Mouse (Mus musculus): ENCODE results near the gene Med26. TPM values are rescaled to one million over a fixed set of nuclear protein-coding genes. Genes with fewer than 3 reads are reported as not detected.

Gene Med26
- polyA plus RNA-seq, 1 experiment from 2014 or later, result 18.1 TPM

DNA sequence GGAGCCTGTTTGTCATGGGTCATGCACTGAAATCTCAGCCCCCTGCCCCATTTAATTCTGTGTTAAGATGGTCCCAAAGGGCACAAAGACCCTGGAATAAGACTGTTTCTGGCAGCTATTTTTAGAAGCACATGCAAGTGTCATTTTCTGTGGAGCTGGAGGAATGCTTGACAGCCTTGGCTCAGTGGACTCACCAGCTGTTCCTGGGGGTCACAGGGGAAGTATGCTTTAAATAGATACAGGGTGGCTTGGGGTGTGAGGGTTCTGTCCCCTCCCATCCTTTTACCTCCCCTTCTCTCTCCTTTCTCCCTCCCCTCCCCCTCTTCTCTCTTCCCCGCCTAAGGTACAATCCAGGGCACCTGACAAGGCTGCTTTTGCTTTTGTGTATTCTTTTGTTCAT, 29.9 kb upstream of the Med26 start:
- no peak overlapping the region for H3K4me3 ChIP-seq (ENCODE audit: low read depth, low read length)
- no peaks in the 10 kb centered on the region for H3K4me1 ChIP-seq (replicated peaks; ENCODE audit: control insufficient read depth, insufficient read depth, low read length)
- no peaks in the 10 kb centered on the region for H3K9me3 ChIP-seq (ENCODE audit: control insufficient read depth, low read length)
- H3K9ac ChIP-seq (ENCODE audit: low read length), result no peak overlapping the region
- H3K27me3 ChIP-seq (ENCODE audit: control insufficient read depth, insufficient read depth, low read length), result no peaks in the 10 kb centered on the region
- ATAC-seq (replicated peaks; ENCODE audit: low FRiP score) (no peak), DNase-seq (ENCODE audit: low spot score) (no peak)
- no peak overlapping the region for H3K4me2 ChIP-seq (ENCODE audit: low read depth, low read length, severe bottlenecking)
- no peaks in the 10 kb centered on the region for H3K36me3 ChIP-seq (ENCODE audit: control insufficient read depth, insufficient read depth, low read length)
- 67% methylated on average over 1 of the region's 1 CpGs for WGBS
- no peak overlapping the region for H3K27ac ChIP-seq (ENCODE audit: low read depth, low read length)

DNA sequence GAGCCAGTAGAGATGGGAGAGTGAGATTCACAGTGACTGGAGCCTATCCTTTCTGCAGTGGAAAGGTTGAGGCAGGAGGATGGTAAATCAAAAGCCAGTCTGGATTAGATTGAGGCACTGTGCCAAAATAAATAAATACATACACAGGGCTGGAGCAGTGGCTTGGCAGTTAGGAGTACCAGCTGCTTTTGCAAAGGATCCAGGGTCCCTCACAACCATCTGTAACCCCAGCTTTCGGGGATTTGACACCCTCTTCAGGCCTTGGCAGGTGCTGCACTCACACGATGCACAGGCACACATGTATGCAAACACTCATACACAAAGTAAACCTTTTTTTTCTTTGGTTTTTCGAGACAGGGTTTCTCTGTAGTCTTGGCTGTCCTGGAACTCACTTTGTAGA, 29.2 kb upstream of the Med26 start:
- no peak for DNase-seq (ENCODE audit: low spot score)
- WGBS, result 86% methylated on average over 3 of the region's 3 CpGs

DNA sequence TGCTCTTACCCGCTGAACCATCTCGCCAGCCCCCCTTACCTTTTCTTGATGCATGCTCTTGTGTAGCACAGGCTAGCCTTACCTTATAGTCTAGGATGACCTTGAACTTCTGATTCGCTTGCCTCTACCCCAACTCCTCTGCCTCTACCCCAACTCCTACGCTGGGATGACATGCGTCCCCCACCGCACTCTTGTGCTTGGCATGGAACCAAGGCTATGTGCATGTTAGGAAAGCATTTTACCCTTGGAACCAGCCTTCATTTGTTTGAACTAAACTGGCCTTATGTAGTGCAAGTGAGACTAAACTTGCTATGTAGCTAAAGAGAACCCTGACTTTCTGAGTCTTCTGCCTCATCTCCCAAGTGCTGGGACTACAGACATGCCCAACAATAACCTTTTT, 27.8 kb upstream of the Med26 start:
- Histone ChIP-seq H3K27ac (ENCODE audit: low read depth, low read length) (no peak overlapping the region), H3K4me1 (replicated peaks; ENCODE audit: control insufficient read depth, insufficient read depth, low read length) (peaks cover 3% of the 10 kb centered on the region; the same call in 1 of the 2 replicates), H3K9me3 (ENCODE audit: control insufficient read depth, low read length) (no peaks in the 10 kb centered on the region), H3K36me3 (ENCODE audit: control insufficient read depth, insufficient read depth, low read length) (no peaks in the 10 kb centered on the region), H3K27me3 (ENCODE audit: control insufficient read depth, insufficient read depth, low read length) (no peaks in the 10 kb centered on the region), H3K9ac (ENCODE audit: low read length) (no peak overlapping the region), H3K4me2 (ENCODE audit: low read depth, low read length, severe bottlenecking) (no peak overlapping the region), H3K4me3 (ENCODE audit: low read depth, low read length) (no peak overlapping the region)
- ATAC-seq (replicated peaks; ENCODE audit: low FRiP score) (no peak), DNase-seq (ENCODE audit: low spot score) (no peak)
- WGBS, result 95% methylated on average over 6 of the region's 6 CpGs

More for the DNA sequence above, 29.2 kb upstream of the Med26 start:
- no peak overlapping the region for H3K27ac ChIP-seq (ENCODE audit: low read depth, low read length)
- peaks cover 3% of the 10 kb centered on the region; the same call in 1 of the 2 replicates for H3K4me1 ChIP-seq (replicated peaks; ENCODE audit: control insufficient read depth, insufficient read depth, low read length)
- no peaks in the 10 kb centered on the region for H3K36me3 ChIP-seq (ENCODE audit: control insufficient read depth, insufficient read depth, low read length)
- H3K9ac ChIP-seq (ENCODE audit: low read length), result no peak overlapping the region
- H3K4me2 ChIP-seq (ENCODE audit: low read depth, low read length, severe bottlenecking), result no peak overlapping the region
- ATAC-seq (replicated peaks; ENCODE audit: low FRiP score), result no peak
- H3K9me3 ChIP-seq (ENCODE audit: control insufficient read depth, low read length), result no peaks in the 10 kb centered on the region
- H3K27me3 ChIP-seq (ENCODE audit: control insufficient read depth, insufficient read depth, low read length), result no peaks in the 10 kb centered on the region
- no peak overlapping the region for H3K4me3 ChIP-seq (ENCODE audit: low read depth, low read length)

DNA sequence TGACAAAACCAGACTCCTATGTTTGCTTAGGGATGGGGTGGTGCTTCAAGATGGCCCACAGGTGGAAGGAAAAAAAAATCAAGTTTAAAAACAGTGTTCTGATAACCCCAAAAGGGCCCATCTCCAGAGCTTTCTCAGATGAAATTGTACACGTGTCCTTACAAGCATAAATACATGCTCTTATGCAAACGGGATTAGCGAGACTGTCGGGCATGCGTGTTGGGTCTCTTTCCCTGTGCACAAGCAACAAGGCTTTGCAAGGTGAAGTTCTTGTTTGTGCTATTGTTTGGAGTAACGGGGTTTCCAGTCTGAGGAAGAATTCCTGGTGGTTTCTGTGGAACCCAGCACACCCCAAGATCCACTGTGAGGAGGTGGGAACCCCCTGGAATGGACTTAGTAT, 25.4 kb upstream of the Med26 start:
- Histone ChIP-seq H3K36me3 (ENCODE audit: control insufficient read depth, insufficient read depth, low read length) (no peaks in the 10 kb centered on the region), H3K27ac (ENCODE audit: low read depth, low read length) (no peak overlapping the region)

DNA sequence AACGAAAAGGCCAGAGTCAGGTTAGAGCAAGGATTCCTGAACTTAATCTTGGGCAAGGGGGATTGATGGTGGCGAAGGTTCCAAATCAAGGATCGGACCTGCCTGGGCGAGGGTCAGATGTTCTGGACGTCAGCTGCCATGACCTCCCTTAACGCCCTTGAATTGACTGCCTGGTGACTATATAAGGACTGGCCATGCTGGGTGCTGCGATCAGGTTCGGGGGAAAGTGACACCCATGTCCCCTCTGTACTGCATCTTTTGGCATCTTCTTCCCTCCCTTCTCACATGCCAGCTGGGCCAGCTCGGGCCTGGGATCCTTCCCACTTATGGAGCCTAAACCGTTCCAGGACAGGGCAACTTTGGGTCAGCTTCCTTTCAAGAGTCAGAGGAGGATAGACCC, 24.4 kb upstream of the Med26 start:
- H3K9ac ChIP-seq (ENCODE audit: low read length), result peak overlapping the region; percentile 77

More for the DNA sequence above, 25.4 kb upstream of the Med26 start:
- DNase-seq (ENCODE audit: low spot score), result no peak
- peaks cover 6% of the 10 kb centered on the region; the same call in 1 of the 2 replicates for H3K4me1 ChIP-seq (replicated peaks; ENCODE audit: control insufficient read depth, insufficient read depth, low read length)
- ATAC-seq (replicated peaks; ENCODE audit: low FRiP score), result no peak
- no peaks in the 10 kb centered on the region for H3K27me3 ChIP-seq (ENCODE audit: control insufficient read depth, insufficient read depth, low read length)
- 88% methylated on average over 6 of the region's 6 CpGs for WGBS
- H3K4me2 ChIP-seq (ENCODE audit: low read depth, low read length, severe bottlenecking), result no peak overlapping the region
- H3K4me3 ChIP-seq (ENCODE audit: low read depth, low read length), result no peak overlapping the region
- H3K9me3 ChIP-seq (ENCODE audit: control insufficient read depth, low read length), result no peaks in the 10 kb centered on the region
- H3K9ac ChIP-seq (ENCODE audit: low read length), result no peak overlapping the region

DNA sequence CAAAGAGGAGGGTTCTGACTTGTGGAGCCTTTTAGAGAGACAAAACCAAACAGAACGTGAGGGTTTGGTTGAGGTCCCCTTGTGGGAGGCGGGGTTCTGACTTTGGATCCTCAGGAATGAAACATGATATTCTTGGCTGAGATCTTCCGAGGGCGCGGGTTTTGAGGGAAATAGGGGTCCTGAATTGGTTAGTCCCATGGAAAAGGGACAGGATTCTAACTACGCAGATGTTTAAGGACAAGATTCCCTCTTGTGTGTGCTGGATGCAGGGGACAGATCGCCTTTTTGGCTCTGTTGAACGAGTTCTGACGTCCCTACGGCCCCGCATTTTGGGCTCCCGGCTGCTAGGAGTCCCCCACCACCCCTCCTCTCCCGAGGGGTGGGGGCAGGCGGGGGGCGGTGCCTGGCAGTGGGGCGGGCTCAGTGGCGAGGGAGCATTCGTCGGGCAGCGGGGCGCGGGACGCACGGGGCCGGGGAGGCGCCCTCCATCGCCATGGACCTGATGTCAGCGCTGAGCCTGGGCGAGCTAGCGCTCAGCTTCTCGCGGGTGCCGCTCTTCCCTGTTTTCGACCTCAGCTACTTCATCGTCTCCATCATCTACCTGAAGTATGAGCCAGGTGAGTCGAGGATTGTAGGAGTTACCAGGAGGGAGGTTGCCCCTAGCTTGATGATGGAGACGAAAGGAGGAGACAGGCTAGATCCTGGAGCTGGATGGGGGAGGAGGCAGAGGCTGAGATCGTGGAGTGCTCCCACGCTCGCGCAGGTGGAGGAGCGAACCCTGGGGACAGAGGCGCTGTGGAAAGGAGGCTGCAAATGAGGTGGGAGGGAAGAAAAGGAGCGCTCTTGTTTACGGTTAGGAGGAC, 23.8 kb upstream of the Med26 start, which contains the start of gene Tmem38a:
Gene Tmem38a (plus strand): TSS at position 445 of the 863 bp plus-strand sequence.
- peak; percentile 37 for ATAC-seq (replicated peaks; ENCODE audit: low FRiP score)
- under 1% methylated on average over 45 of the region's 45 CpGs for WGBS
- peak; percentile 86 for DNase-seq (ENCODE audit: low spot score)
- Histone ChIP-seq H3K27me3 (ENCODE audit: control insufficient read depth, insufficient read depth, low read length) (no peaks in the 10 kb centered on the region), H3K4me2 (ENCODE audit: low read depth, low read length, severe bottlenecking) (peak within 1 kb of the TSS; percentile 98), H3K9me3 (ENCODE audit: control insufficient read depth, low read length) (no peaks in the 10 kb centered on the region), H3K27ac (ENCODE audit: low read depth, low read length) (peak within 1 kb of the TSS; percentile 71), H3K36me3 (ENCODE audit: control insufficient read depth, insufficient read depth, low read length) (no peaks in the 10 kb centered on the region; the same call in 1 of the 2 replicates), H3K9ac (ENCODE audit: low read length) (peak within 1 kb of the TSS; percentile 77), H3K4me1 (replicated peaks; ENCODE audit: control insufficient read depth, insufficient read depth, low read length) (peaks cover 6% of the 10 kb centered on the region; the same call in 1 of the 2 replicates), H3K4me3 (ENCODE audit: low read depth, low read length) (peak within 1 kb of the TSS; percentile 55)

More for the DNA sequence above, 24.4 kb upstream of the Med26 start:
- Histone ChIP-seq H3K27ac (ENCODE audit: low read depth, low read length) (no peak overlapping the region), H3K4me2 (ENCODE audit: low read depth, low read length, severe bottlenecking) (peak overlapping the region; percentile 98), H3K4me3 (ENCODE audit: low read depth, low read length) (peak overlapping the region; percentile 55), H3K36me3 (ENCODE audit: control insufficient read depth, insufficient read depth, low read length) (no peaks in the 10 kb centered on the region; the same call in 1 of the 2 replicates), H3K27me3 (ENCODE audit: control insufficient read depth, insufficient read depth, low read length) (no peaks in the 10 kb centered on the region), H3K4me1 (replicated peaks; ENCODE audit: control insufficient read depth, insufficient read depth, low read length) (peaks cover 6% of the 10 kb centered on the region; the same call in 1 of the 2 replicates), H3K9me3 (ENCODE audit: control insufficient read depth, low read length) (no peaks in the 10 kb centered on the region)
- 4% methylated on average over 10 of the region's 10 CpGs for WGBS
- no peak for ATAC-seq (replicated peaks; ENCODE audit: low FRiP score)
- no peak for DNase-seq (ENCODE audit: low spot score)

DNA sequence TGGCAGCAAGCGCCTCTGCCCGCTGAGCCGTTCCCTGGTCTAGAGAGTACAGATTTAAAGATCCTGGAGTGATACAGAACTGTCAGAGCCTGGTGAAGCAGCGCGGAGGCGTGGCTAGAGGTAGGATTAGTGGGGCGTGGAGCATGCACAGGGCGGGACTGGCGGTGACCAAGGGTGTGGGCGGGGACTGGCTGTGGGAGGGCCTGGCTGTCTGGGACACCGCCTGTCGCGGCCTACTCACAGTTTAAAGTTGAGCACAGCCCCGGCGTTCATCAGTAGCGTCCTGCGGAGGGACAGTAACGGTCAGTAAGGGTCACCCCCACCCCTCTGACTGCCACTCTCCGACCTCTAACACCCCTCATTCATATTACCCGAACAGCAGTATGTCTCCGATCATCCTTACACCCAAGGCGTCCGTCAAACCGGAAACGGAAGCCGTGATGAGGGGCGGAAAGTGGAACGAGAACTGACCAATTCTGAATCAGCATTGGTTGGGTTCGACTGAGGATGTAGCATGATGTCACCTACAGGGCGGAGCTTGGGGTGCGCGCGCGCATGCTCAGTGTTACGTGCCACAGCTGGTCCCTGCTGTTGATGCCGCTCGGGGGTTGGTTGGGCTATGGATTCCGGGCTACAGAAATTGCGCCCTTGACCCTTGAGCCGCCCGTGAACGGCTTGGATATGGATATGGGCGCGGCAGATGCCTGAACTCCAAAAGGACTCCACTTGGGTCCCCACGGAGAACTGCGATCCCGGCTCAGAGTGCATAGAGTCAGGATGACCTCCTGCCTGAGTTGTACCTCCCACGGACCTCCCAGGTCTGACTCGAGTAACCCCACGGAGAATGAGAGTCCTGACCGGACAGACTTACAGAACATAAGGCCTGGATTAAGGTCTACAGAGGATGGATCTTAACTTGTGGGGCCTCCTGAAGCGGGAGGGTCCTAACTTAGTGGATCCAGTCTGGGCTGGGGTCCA, 22.9 kb upstream of the Med26 start, which contains the start of gene Smim7:
Gene Smim7 (minus strand): TSS at position 456 of the 978 bp plus-strand sequence.
- Histone ChIP-seq H3K9ac (ENCODE audit: low read length) (peak within 1 kb of the TSS; percentile 77), H3K9me3 (ENCODE audit: control insufficient read depth, low read length) (no peaks in the 10 kb centered on the region), H3K4me2 (ENCODE audit: low read depth, low read length, severe bottlenecking) (peak within 1 kb of the TSS; percentile 98), H3K4me3 (ENCODE audit: low read depth, low read length) (peak within 1 kb of the TSS; percentile 55), H3K36me3 (ENCODE audit: control insufficient read depth, insufficient read depth, low read length) (no peaks in the 10 kb centered on the region; the same call in 1 of the 2 replicates), H3K4me1 (replicated peaks; ENCODE audit: control insufficient read depth, insufficient read depth, low read length) (peaks cover 6% of the 10 kb centered on the region; the same call in 1 of the 2 replicates), H3K27ac (ENCODE audit: low read depth, low read length) (peak within 1 kb of the TSS; percentile 71), H3K27me3 (ENCODE audit: control insufficient read depth, insufficient read depth, low read length) (no peaks in the 10 kb centered on the region)
- peak; percentile 97 for ATAC-seq (replicated peaks; ENCODE audit: low FRiP score)
- DNase-seq (ENCODE audit: low spot score), result peak; percentile 98
- under 1% methylated on average over 52 of the region's 52 CpGs for WGBS

DNA sequence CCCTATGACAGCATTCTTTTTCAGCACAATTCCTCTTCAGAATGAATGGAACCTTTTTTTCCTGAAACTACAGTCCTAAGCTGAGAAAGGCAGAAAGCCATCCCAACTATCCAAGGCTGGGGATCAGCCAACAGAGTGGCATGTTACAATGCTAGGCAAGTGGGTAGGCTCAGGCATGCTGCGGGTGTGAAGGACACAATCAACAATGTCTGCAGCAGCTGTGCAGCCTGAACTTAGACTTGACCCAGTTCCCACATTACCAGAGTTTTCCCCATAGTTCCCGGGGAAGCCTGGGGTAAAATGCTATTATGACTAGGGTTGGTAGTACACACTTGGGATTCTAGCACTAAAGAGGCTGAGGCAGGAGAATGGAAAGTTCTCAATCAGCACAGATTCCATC, 17.9 kb upstream of the Med26 start:
- no peak overlapping the region for H3K9ac ChIP-seq (ENCODE audit: low read length)
- H3K36me3 ChIP-seq (ENCODE audit: control insufficient read depth, insufficient read depth, low read length), result no peaks in the 10 kb centered on the region; the same call in 1 of the 2 replicates
- DNase-seq (ENCODE audit: low spot score) (no peak), ATAC-seq (replicated peaks; ENCODE audit: low FRiP score) (no peak)
- no peak overlapping the region for H3K27ac ChIP-seq (ENCODE audit: low read depth, low read length)
- no peaks in the 10 kb centered on the region for H3K27me3 ChIP-seq (ENCODE audit: control insufficient read depth, insufficient read depth, low read length)
- WGBS, result 93% methylated on average over 2 of the region's 2 CpGs
- no peaks in the 10 kb centered on the region for H3K9me3 ChIP-seq (ENCODE audit: control insufficient read depth, low read length)
- peaks cover 3% of the 10 kb centered on the region; the same call in 1 of the 2 replicates for H3K4me1 ChIP-seq (replicated peaks; ENCODE audit: control insufficient read depth, insufficient read depth, low read length)
- H3K4me2 ChIP-seq (ENCODE audit: low read depth, low read length, severe bottlenecking), result no peak overlapping the region
- H3K4me3 ChIP-seq (ENCODE audit: low read depth, low read length), result no peak overlapping the region

Data from forebrain, embryonic 11.5 days (tissue).